10 mouse cellular contexts compared by ENCODE assay signal in genomic region chr5:135472405-135472804, GRCm38 (mm10).
A peak's percentile ranks its signal among the peaks of the same experiment; 100 is the strongest.
DNase-seq lines count a peak whose midpoint lies in the region; ATAC-seq and TF ChIP-seq lines count a peak whose summit lies in the region.
"Had no signal": no experiment of that assay in that cellular context is flagged by ENCODE, and none has a peak within 500 bp of the region (broad histone marks: within the 10 kb centered on the region; RNA-seq: fewer than 3 reads in every experiment).

No protein-coding gene starts in this region.

- no peaks in the 10 kb centered on the region for H3K79me2 ChIP-seq in CH12.LX (replicated peaks; ENCODE audit: control insufficient read depth, extremely low read depth, insufficient read depth, poor library complexity, severe bottlenecking)

- H3K4me2 ChIP-seq in heart, embryonic 12.5 days = no peak overlapping the region
- no peak overlapping the region for H3K4me2 ChIP-seq in CH12.LX (ENCODE audit: insufficient read depth, low read depth, poor library complexity, severe bottlenecking)
- H3K4me2 ChIP-seq in embryonic facial prominence, embryonic 15.5 days (replicated peaks) = no peak overlapping the region
- H3K4me2 ChIP-seq in forebrain, embryonic 13.5 days = no peak overlapping the region
- H3K4me2 ChIP-seq: neural tube, embryonic 12.5 days had no signal

- H3K36me3 ChIP-seq in heart, embryonic 12.5 days = peaks cover 14% of the 10 kb centered on the region; the same call in 1 of the 2 replicates
- no peaks in the 10 kb centered on the region for H3K36me3 ChIP-seq in CH12.LX (replicated peaks in 1 of 2; ENCODE audit: control insufficient read depth in 1 of 2, insufficient read depth in 1 of 2, low read length in 1 of 2)
- H3K36me3 ChIP-seq in embryonic facial prominence, embryonic 15.5 days = peaks cover 7% of the 10 kb centered on the region; the same call in 1 of the 2 replicates
- H3K36me3 ChIP-seq in forebrain, embryonic 13.5 days (ENCODE audit: poor library complexity, severe bottlenecking) = peaks cover 22% of the 10 kb centered on the region

- no peak overlapping the region for H3K27ac ChIP-seq in heart, embryonic 12.5 days (ENCODE audit: poor library complexity, severe bottlenecking)
- H3K27ac ChIP-seq in CH12.LX (ENCODE audit: insufficient read depth, low read depth) = no peak overlapping the region
- H3K27ac ChIP-seq in embryonic facial prominence, embryonic 15.5 days (replicated peaks) = 0 out of 2 replicates have a peak overlapping the region, but pooled peaks have one; percentile 49
- H3K27ac ChIP-seq in forebrain, embryonic 13.5 days = no peak overlapping the region
- H3K27ac ChIP-seq: neural tube, embryonic 12.5 days had no signal

- TF ChIP-seq CTCF in CH12.LX (conservative IDR thresholded peaks at IDR 0.05 in 1 of 2, IDR thresholded peaks at IDR 0.05 in 1 of 2; ENCODE audit: low read depth in 2 of 2, low read length in 2 of 2) = no peak

- no peak for TF ChIP-seq POLR2A in CH12.LX (IDR thresholded peaks at IDR 0.05; ENCODE audit: low read depth, low read length)

- ATAC-seq in heart, embryonic 12.5 days (ENCODE audit: insufficient number of reproducible peaks, low FRiP score) = no peak
- ATAC-seq in embryonic facial prominence, embryonic 15.5 days (ENCODE audit: insufficient number of reproducible peaks, low FRiP score, low TSS enrichment, low read depth) = peak; percentile 43; the same call in 1 of the 2 replicates
- ATAC-seq in megakaryocyte, adult 5-6 weeks (ENCODE audit: poor library complexity, severe bottlenecking) = peak; percentile 84
- no peak for ATAC-seq in activated CD4-positive, CD25-positive, alpha-beta regulatory T cell, adult 4 months
- ATAC-seq in forebrain, embryonic 13.5 days = no peak

- no peak overlapping the region for H3K4me3 ChIP-seq in heart, embryonic 12.5 days
- no peak overlapping the region for H3K4me3 ChIP-seq in CH12.LX (replicated peaks in 1 of 3; ENCODE audit: low read depth in 2 of 3, low read length in 2 of 3, poor library complexity in 1 of 3)
- H3K4me3 ChIP-seq in embryonic facial prominence, embryonic 15.5 days (replicated peaks) = no peak overlapping the region
- H3K4me3 ChIP-seq in forebrain, embryonic 13.5 days = no peak overlapping the region
- H3K4me3 ChIP-seq: neural tube, embryonic 12.5 days had no signal

- in situ Hi-C loops in CH12.LX (cut with MboI; ENCODE audit: low pct_ligation_motif_present, low pct_unique_long_range_greater_than_20kb, low sequenced_read_pairs) = no loop called here

- DNase-seq in heart, postnatal 25 days (ENCODE audit: low spot score) = peak; percentile 15
- no peak for DNase-seq in CH12.LX (ENCODE audit: extremely low read depth)
- no peak for DNase-seq in natural killer cell, adult 2 months (ENCODE audit: low spot score in 2 of 2)
- DNase-seq: right cerebral cortex, adult 18-20 months had no signal

- H3K27me3 ChIP-seq in heart, embryonic 12.5 days (replicated peaks) = no peaks in the 10 kb centered on the region
- H3K27me3 ChIP-seq in CH12.LX (replicated peaks) = no peaks in the 10 kb centered on the region
- no peaks in the 10 kb centered on the region for H3K27me3 ChIP-seq in embryonic facial prominence, embryonic 15.5 days
- H3K27me3 ChIP-seq in forebrain, embryonic 13.5 days = no peaks in the 10 kb centered on the region
- H3K27me3 ChIP-seq: neural tube, embryonic 12.5 days had no signal

- dilution Hi-C loops in CH12.LX (cut with MboI; ENCODE audit: extremely low pct_ligation_motif_present, extremely low pct_unique_long_range_greater_than_20kb, low sequenced_read_pairs) = no loop called here

- H3K9ac ChIP-seq in heart, embryonic 12.5 days = no peak overlapping the region
- no peak overlapping the region for H3K9ac ChIP-seq in CH12.LX (ENCODE audit: insufficient read depth, low read depth)
- no peak overlapping the region for H3K9ac ChIP-seq in embryonic facial prominence, embryonic 15.5 days
- no peak overlapping the region for H3K9ac ChIP-seq in forebrain, embryonic 13.5 days
- H3K9ac ChIP-seq: neural tube, embryonic 12.5 days had no signal

- no peak for TF ChIP-seq EP300 in CH12.LX (IDR thresholded peaks at IDR 0.05; ENCODE audit: low read length)

- no peak for TF ChIP-seq RAD21 in CH12.LX (IDR thresholded peaks at IDR 0.05; ENCODE audit: low read depth, low read length)

- no peaks in the 10 kb centered on the region for H3K4me1 ChIP-seq in heart, embryonic 12.5 days (replicated peaks)
- peaks cover 18 to 29% of the 10 kb centered on the region in 2 experiments for H3K4me1 ChIP-seq in CH12.LX (ENCODE audit: control insufficient read depth in 1 of 2, insufficient read depth in 2 of 2)
- H3K4me1 ChIP-seq in embryonic facial prominence, embryonic 15.5 days = 0 out of 2 replicates have a peak, but pooled peaks cover 14% of the 10 kb centered on the region
- H3K4me1 ChIP-seq in forebrain, embryonic 13.5 days = no peaks in the 10 kb centered on the region
- H3K4me1 ChIP-seq: neural tube, embryonic 12.5 days had no signal

- 85% methylated on average over 6 of the region's 6 CpGs for WGBS in heart, embryonic 12.5 days
- WGBS in embryonic facial prominence, embryonic 15.5 days = 45% methylated on average over 6 of the region's 6 CpGs
- 89% methylated on average over 6 of the region's 6 CpGs for WGBS in forebrain, embryonic 13.5 days

- intact Hi-C loops in heart, postnatal 25 days (cut with DNase I) = no loop called here

- no peaks in the 10 kb centered on the region for H3K9me3 ChIP-seq in heart, embryonic 12.5 days (replicated peaks)
- peaks cover 8% of the 10 kb centered on the region for H3K9me3 ChIP-seq in CH12.LX (replicated peaks; ENCODE audit: low read length)
- no peaks in the 10 kb centered on the region for H3K9me3 ChIP-seq in embryonic facial prominence, embryonic 15.5 days (replicated peaks)
- H3K9me3 ChIP-seq in forebrain, embryonic 13.5 days (replicated peaks) = 0 out of 2 replicates have a peak, but pooled peaks cover 1% of the 10 kb centered on the region
- H3K9me3 ChIP-seq: neural tube, embryonic 12.5 days had no signal

TF ChIP-seq in CH12.LX, 34 proteins besides CTCF, POLR2A, EP300 and RAD21:
- no peak for TF ChIP-seq ZNF384 (IDR thresholded peaks at IDR 0.05; ENCODE audit: low read depth, low read length)
- 0 out of 2 replicates have a peak, but pooled peaks have one; percentile 29 for TF ChIP-seq MYC (IDR thresholded peaks at IDR 0.05; ENCODE audit: low read depth, low read length)

Comparison
In these comparisons a context has a peak if more than half of its experiments do, and no peak if none do; other contexts are left out.
1. ATAC-seq: peak in embryonic facial prominence, embryonic 15.5 days (single experiment) and megakaryocyte, adult 5-6 weeks (single experiment); none in heart, embryonic 12.5 days (single experiment), activated CD4-positive, CD25-positive, alpha-beta regulatory T cell, adult 4 months (single experiment) and forebrain, embryonic 13.5 days (single experiment).